Mouse (Mus musculus) C2C12 (cell line): ENCODE measurements around the gene Egr4. TPM values are rescaled to one million over a fixed set of nuclear protein-coding genes. Genes with fewer than 3 reads are reported as not detected.

ENCODE experiments used
- H3K27me3 ChIP-seq: one replicate; pipeline ENCODE4 v1.6.1; 2011; ENCODE audit not compliant: control insufficient read depth, insufficient read depth, insufficient read length
- H3K36me3 ChIP-seq: one replicate; pipeline ENCODE4 v1.6.1; 2011; ENCODE audit not compliant: control insufficient read depth, insufficient read depth
- H3K4me3 ChIP-seq: one replicate; pipeline ENCODE4 v1.5.1; 2011; ENCODE audit warnings: mild to moderate bottlenecking, control low read depth; ENCODE audit not compliant: poor library complexity, insufficient read depth, severe bottlenecking
- H3K79me2 ChIP-seq: one replicate; pipeline ENCODE4 v1.6.1; 2011; ENCODE audit not compliant: control insufficient read depth, insufficient read depth
- H3K79me3 ChIP-seq: one replicate; pipeline ENCODE4 v1.6.1; 2011; ENCODE audit warnings: low read depth, control low read depth
- H3ac ChIP-seq: one replicate; pipeline ENCODE3; 2011; ENCODE audit warnings: low read depth; ENCODE audit not compliant: control insufficient read depth, insufficient read length
- CEBPB ChIP-seq: IDR thresholded peaks from one replicate; pipeline ENCODE4 v1.6.1; 2011; ENCODE audit warnings: low read depth, mild to moderate bottlenecking, control low read depth, moderate library complexity
- CTCF ChIP-seq: IDR thresholded peaks from one replicate; pipeline ENCODE4 v1.5.1; 2011; ENCODE audit not compliant: control insufficient read depth, insufficient read depth, insufficient read length
- FOSL1 ChIP-seq: IDR thresholded peaks from one replicate; pipeline ENCODE4 v1.8.0; 2011; ENCODE audit warnings: mild to moderate bottlenecking, low read length; ENCODE audit not compliant: poor library complexity, insufficient read depth, severe bottlenecking
- MAX ChIP-seq: IDR thresholded peaks from one replicate; pipeline ENCODE4 v1.6.1; 2011; ENCODE audit warnings: mild to moderate bottlenecking, control low read depth
- MYOD1 ChIP-seq: IDR thresholded peaks from one replicate; pipeline ENCODE4 v1.6.1; 2011; ENCODE audit warnings: low read depth; ENCODE audit not compliant: control insufficient read depth, insufficient read length
- MYOG ChIP-seq: IDR thresholded peaks from one replicate; pipeline ENCODE4 v1.6.1; 2011; ENCODE audit not compliant: control insufficient read depth, insufficient read length; ENCODE audit errors: extremely low read depth
- USF1 ChIP-seq: IDR thresholded peaks from one replicate; pipeline ENCODE4 v1.6.1; 2011; ENCODE audit warnings: low read depth, mild to moderate bottlenecking, control low read depth, moderate library complexity
- long read RNA-seq, 2 experiments: library from polyadenylated mRNA; unstranded; transcript quantifications; one replicate each; pipeline ENCODE4 v2.0.0; 2019 to 2020
- polyA plus RNA-seq: library from polyadenylated mRNA; unstranded; fragments of >200 nt; fragmentation: generic; extraction: Trizol; gene quantifications from one replicate; pipeline ENCODE4 v1.2.1, GENCODE M21; 2012; ENCODE audit warnings: missing spikeins

Egr4 gene
- polyA plus RNA-seq, result not detected
- long read RNA-seq, experiment 1, result 0 reads
- long read RNA-seq, experiment 2, result 0 reads

DNA sequence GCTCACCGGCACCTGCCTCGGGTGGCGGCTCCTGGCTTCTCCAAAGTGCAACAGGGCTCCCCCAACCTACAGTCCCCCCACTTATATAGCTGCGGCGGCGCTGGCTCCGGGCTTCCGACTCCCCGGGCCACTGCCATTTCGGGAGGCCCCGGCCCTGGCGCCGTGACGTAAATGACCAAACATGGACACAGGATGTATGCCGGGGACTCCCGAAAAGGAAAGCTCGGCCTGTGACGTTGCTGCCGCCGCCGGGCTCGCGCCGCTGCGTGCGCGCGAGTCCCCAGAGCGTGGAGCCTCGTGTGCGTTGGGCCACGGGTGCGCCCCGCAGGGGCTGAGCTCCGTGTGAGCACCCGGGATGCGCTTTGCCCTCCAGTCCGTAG, at the start of gene Egr4:
Gene Egr4, minus strand, starts transcription at position 59 of the 380 bp plus-strand sequence.
- TF ChIP-seq CTCF (no peak), MYOD1 (no peak), MYOG (no peak), CEBPB (no peak), FOSL1 (no peak), MAX (no peak), USF1 (no peak)
- no peaks in the 10 kb centered on the region for H3K36me3 ChIP-seq
- no peaks in the 10 kb centered on the region for H3K79me3 ChIP-seq
- H3K79me2 ChIP-seq, result no peaks in the 10 kb centered on the region
- no peak within 1 kb of the TSS for H3K4me3 ChIP-seq
- no peak within 1 kb of the TSS for H3ac ChIP-seq
- peaks cover 52% of the 10 kb centered on the region for H3K27me3 ChIP-seq

GRCm38 (mm10) chr6:85562374-85562773, 49.0 kb upstream of the Egr4 start:
- H3K27me3 ChIP-seq, result peaks cover 11% of the 10 kb centered on the region
- TF ChIP-seq FOSL1, result no peak
- no peaks in the 10 kb centered on the region for H3K79me3 ChIP-seq
- H3K4me3 ChIP-seq, result no peak overlapping the region
- no peaks in the 10 kb centered on the region for H3K79me2 ChIP-seq
- H3K36me3 ChIP-seq, result no peaks in the 10 kb centered on the region
- H3ac ChIP-seq, result no peak overlapping the region

- Histone ChIP-seq H3ac (no peak overlapping the region), H3K79me3 (no peaks in the 10 kb centered on the region), H3K79me2 (no peaks in the 10 kb centered on the region)
Observed at GRCm38 (mm10) chr6:85547642-85548041, 34.3 kb upstream of the Egr4 start.

GRCm38 (mm10) chr6:85544251-85544881, 31.0 kb upstream of the Egr4 start:
- Histone ChIP-seq H3K79me2 (no peaks in the 10 kb centered on the region), H3K27me3 (peaks cover 7% of the 10 kb centered on the region), H3K36me3 (no peaks in the 10 kb centered on the region), H3K79me3 (no peaks in the 10 kb centered on the region), H3K4me3 (no peak overlapping the region), H3ac (no peak overlapping the region)
- TF ChIP-seq CTCF (no peak), FOSL1 (no peak), MAX (no peak), MYOG (no peak), USF1 (no peak), CEBPB (no peak), MYOD1 (no peak)

More at GRCm38 (mm10) chr6:85547642-85548041, 34.3 kb upstream of the Egr4 start:
- no peak for TF ChIP-seq MAX
- no peak for TF ChIP-seq USF1
- no peak for TF ChIP-seq CTCF
- TF ChIP-seq CEBPB, result no peak
- Histone ChIP-seq H3K27me3 (peaks cover 7% of the 10 kb centered on the region), H3K36me3 (no peaks in the 10 kb centered on the region), H3K4me3 (no peak overlapping the region)

GRCm38 (mm10) chr6:85543351-85544175, 30.2 kb upstream of the Egr4 start:
- H3K4me3 ChIP-seq, result no peak overlapping the region
- no peaks in the 10 kb centered on the region for H3K79me3 ChIP-seq
- H3ac ChIP-seq, result no peak overlapping the region
- peaks cover 7% of the 10 kb centered on the region for H3K27me3 ChIP-seq
- TF ChIP-seq CTCF (no peak), MYOG (no peak), CEBPB (no peak), MAX (no peak), MYOD1 (no peak), USF1 (no peak), FOSL1 (no peak)
- H3K36me3 ChIP-seq, result no peaks in the 10 kb centered on the region
- no peaks in the 10 kb centered on the region for H3K79me2 ChIP-seq

DNA sequence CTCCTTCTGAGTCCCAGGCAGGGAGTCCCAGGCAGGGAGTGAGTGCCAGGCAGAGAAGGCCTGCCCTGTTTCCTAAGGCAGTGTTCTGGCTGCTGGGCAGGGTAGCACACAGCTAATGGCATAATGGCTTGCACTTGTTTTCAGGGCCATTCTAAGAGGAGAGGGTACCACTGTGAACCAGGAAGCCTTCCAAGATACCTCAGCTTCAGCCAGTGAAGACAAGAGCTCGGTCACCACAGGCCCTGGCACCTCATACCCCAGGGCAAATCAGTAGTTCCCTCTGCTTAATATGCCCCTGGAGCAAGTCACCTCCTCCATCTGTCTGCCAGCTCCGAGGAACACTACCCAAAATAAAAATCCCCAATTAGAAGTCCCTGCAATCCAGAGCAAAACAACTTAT, 9.4 kb upstream of the Egr4 start:
- Histone ChIP-seq H3K4me3 (no peak overlapping the region), H3K79me2 (no peaks in the 10 kb centered on the region), H3K36me3 (no peaks in the 10 kb centered on the region), H3K27me3 (peaks cover 5% of the 10 kb centered on the region), H3K79me3 (no peaks in the 10 kb centered on the region), H3ac (no peak overlapping the region)
- TF ChIP-seq MAX, result no peak
- TF ChIP-seq MYOD1, result no peak
- TF ChIP-seq CEBPB, result no peak
- TF ChIP-seq FOSL1, result no peak
- no peak for TF ChIP-seq CTCF
- no peak for TF ChIP-seq MYOG
- no peak for TF ChIP-seq USF1
